Mouse (Mus musculus) ovary, postnatal 14 days (tissue): ENCODE data around the gene Slc25a21.
A peak's percentile ranks its signal among the peaks of the same experiment; 100 is the strongest.

Experiments used
- DNase-seq: peaks from one replicate; pipeline ENCODE4 v3.0.0; 2022; ENCODE audit warnings: low spot score

Slc25a21 gene

DNA sequence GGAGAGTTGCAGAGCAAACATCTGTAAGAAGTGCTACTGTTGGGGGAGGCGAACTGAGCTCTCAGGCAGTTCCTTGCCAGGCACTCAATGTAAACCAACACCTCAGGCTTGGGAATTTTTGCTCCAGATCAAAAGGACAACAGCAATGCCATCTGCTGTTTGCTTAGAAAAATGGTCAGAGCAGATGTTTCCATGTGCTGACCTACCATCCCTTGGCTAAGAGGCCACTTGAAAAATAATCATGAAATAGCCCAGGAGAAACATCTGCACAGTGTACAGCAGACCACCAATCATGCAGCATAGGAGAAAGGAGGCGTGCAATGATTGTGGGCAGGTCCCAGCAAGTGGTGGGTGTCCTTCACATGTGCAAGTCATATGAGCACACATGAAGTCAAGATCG, 180.9 kb downstream of the Slc25a21 start:
- DNase-seq, result no peak

DNA sequence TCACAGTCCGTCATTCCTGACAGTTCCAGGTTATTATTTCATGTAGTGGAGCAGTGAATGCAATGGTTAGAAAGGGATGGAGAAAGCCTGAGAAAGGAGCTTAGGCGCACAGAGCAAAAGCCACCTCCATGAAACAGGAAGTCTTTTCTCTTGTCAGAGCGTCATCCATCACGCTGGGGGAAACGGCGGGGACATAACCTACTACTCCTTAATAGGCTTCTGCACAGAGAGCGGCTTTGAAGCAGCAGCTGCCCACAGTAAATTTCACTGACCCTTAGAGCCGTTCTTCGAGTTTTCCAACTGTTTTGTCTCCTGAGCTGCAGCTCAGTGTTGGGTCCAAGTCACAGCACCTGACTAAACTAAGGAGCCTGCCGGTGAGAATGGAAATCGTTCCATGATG, 188.3 kb downstream of the Slc25a21 start:
- no peak for DNase-seq

DNA sequence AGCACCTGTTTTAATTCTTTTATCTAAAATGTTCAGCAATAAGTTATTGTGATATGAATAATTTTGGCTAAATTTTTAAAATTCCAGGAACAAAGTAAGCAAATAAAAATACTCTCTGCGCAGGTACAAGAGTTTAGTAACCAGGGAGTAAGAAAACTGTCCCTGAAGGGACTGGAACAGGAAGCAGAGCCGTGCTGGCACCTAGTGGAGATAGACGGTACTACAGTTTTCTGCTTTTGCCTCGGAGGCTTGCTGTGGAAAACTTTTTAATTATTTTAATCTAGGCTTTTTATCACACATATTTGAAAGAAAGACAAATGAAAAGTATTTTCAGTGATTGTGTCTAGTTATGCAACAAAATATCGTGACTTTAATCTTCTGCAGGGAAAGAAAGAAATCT, 211.2 kb downstream of the Slc25a21 start:
- DNase-seq, result peak; percentile 54

DNA sequence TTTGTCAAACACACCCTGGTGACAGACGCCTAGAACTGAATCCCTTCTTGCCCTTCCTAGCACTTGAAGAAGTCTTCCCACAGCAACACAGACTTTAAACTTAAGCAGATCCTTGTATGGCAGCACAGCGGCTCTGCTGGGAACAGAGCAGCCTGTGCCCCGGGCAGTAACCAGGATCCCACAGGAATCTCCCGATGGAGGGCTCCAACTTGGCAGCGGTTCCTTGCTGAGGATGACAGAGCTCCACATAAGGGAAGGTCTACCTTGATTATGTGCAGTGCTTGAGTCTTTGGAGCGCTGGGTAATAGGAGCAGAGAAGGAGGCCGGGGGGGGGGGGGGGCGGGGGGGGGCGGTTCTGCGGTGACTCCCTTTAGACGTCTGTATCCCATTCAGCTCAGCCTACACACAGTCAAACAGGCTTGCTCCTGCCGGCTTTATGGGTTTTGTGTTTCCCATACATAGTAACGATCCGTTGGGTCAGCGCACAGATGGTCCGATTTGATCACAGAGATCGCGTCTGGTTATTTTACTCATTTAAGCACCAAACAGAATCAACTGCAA, 215.1 kb downstream of the Slc25a21 start:
- DNase-seq, result no peak

DNA sequence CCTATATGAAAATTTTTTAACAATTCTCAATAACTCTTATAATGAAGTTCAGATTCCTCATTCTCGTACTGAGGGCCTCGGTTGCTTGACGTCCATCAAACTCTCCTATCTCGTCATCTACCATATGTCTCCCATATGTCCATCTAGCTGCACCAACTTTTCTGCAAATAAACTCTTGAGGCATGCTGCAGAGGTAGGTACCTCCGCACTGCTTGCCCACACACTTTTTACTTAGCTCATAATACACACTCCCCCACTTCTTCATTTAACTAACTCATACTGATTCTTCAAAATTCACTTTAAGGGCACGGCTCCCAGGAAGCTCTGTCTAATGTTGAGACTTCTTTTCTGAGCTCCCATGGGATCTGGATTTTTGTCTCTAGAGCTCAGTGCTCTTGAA, 222.0 kb downstream of the Slc25a21 start:
- no peak for DNase-seq

DNA sequence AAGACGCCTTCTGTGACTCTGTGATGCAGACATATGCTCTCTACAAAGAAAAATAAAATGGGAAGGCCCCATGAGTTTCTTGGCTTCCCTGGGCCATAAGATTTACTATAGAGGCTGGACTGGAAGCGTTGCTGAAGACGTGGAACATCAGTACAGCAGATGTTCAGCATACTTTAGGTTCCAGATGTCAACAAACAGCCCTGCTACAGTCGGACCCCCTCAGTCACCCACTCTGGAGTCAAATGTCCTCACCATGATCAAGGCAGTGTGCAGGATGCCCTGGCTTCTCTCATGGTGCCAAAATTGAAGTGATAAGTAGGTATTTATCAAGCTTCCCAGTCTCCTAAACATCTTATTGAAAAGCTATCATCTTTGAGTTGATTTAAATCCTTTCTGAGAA, 234.0 kb downstream of the Slc25a21 start:
- no peak for DNase-seq

DNA sequence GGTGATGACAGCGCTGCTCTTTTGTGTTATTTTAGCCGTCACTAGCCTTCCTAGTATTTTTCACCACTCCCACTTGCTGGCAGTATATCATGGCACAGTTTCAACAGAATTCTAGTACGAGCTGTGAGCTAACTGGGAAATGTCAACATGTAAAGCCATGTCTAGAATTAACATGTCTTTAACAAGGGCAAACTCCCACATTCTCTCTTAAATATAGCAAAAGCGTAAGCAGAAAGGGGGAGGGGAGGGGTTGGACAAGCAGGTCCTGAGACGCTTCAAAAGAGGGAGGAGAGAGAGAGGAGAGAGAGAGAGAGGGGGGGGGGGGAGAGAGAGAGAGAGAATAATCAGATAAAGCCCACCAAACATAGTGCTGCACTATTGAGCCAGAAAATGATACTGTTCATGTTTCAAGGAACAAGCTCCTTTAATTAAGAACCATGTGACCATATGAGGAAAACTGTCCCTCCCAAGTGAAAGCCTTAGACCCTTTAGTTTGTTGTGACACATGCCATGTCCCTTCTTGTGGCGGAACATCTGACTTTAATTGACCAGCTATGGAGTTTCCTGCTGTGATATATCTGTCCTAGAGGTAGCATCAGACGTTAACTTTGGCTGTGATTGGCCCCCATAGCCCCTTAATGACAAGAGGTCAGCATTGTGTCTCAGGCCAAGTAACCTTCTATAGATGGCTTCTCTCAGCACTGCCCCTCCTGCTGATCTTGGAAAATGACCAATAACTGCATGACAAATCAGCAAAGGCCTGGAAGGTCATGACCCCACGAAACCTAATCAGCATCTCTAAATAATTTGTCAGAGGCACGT, 237.8 kb downstream of the Slc25a21 start:
- DNase-seq, result no peak

DNA sequence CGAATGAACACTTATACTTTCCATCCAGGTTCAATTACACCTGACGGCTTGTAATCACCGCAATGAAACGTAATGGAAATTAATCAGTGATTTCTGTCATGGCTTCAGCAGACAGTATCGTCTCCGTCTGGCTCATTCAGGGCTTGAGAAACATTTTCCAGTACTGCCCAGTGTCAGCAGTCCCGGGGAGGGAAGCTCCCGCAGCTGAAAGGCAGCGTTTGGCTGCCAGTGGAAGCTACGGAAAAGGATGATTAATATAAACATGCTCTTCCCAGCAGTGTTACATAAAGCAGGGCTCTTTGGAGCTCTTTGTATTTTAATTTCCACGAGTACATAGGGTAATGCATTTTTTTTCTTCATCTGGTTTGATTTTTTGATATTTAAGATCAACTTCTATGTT, 239.0 kb downstream of the Slc25a21 start:
- DNase-seq, result no peak

DNA sequence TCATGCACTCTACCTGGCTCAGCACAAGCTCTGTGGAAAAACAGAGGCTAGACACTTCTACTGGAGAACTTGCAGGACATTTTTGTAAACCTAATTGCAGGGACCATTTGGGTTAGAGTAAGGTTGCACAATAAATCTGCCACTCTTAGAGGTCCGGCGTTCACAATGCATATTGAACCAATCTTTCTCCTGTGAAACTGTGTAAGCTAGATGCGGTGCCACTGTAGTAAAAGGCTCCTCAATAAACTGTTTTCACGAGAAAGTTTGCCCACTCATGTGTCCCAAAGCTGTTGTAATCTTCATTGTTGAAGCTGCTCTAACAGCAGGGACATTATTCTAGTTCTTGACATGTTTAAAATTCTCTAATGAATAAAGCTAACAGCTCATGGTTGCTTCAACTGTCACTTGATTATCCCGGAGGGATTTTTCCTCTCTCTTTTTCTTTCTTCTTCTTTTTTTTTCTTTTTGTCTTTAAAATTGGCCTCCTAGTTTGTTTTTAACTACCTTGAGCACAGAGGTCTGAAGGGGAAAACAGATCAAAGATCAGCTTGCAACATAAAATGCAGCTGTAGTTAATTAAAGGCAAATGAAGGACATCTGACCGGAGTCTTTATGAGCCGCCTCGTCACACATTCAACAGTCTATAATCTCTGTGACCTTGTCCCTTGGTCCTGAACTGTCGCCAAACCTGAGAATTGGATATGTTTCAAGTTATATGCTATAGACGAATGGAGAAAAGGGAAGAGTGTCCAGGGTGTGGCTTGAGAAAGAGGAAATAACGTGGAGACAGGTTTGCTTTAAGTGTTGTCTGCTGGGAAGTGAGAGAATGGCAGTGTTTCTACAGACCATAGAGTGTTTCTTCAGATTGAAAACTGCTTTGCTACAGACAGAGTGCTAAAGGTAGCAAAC, 245.3 kb downstream of the Slc25a21 start:
- DNase-seq, result no peak

DNA sequence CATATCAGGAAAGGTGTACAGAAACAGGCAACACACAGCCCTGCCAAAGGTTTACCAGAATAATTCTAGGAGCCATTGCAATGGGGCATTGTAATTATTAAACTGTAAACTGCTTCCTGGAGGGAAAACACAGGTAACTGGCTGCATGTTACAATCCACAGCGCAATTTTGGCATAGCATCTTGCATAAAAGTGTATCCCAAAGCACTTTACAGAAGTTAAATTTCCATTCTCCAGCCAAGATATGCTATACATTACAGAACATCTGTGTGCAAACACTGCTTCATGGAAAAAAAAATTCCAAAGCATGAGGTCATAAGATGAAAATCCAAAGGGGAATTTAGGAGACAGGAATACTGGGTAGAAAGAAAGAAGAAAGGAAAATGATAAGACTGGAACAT, 253.0 kb downstream of the Slc25a21 start:
- no peak for DNase-seq

DNA sequence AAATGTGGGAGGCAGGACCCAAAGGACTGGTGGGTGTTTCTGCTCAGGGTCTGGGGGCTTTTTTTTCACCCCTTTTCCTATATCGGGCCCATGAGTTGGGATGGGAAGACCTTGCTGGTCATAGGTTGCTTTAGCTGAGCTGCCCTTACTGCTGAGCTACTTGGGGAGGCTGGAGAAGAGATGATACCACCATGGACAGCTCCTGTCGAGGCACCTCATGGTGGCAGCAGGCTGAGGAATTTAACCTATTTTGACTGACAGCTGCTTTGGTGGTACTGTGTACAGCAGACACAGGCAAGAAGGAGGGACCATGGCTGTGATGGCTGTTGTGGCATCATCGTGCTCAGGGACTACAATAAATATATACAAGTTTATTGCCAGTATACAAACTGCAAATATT, 256.4 kb downstream of the Slc25a21 start:
- no peak for DNase-seq

DNA sequence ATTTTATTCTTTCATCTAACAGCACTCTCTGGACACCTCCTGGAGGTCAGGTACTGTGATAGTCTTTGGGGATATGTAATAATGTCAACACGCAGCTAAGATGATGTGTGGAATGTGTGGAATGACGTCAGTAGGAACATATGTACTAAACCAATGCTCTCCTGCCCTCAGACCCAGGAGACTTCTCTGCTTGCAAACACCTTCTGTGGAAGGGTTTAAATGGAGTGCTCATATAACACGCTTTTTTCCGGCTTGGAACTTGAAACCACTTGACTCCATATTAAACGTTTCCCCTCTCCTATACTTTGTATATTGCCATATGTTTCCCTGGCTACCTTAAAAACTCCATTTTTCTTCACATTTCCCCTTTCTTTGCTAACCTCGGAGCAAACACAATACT, 279.1 kb downstream of the Slc25a21 start:
- no peak for DNase-seq

DNA sequence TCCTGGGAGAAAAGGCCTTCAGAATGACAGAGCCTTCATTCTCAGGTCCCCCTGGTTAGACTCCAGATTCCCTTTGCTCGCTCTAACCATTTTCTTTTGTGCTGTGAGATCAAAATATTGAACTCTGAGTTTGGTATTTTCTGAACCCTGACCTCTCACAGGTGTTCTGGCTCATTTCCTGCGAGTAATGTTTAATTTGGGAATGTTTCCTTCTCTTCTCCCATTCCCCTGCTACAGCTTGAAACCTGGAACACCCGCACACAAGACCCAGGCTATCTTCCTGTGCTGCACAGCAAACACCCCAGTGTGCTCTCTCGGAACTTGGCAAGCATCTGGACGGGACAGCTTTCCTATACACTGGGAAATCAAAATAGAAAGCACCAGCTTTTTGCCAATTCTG, 290.8 kb downstream of the Slc25a21 start:
- DNase-seq, result no peak

DNA sequence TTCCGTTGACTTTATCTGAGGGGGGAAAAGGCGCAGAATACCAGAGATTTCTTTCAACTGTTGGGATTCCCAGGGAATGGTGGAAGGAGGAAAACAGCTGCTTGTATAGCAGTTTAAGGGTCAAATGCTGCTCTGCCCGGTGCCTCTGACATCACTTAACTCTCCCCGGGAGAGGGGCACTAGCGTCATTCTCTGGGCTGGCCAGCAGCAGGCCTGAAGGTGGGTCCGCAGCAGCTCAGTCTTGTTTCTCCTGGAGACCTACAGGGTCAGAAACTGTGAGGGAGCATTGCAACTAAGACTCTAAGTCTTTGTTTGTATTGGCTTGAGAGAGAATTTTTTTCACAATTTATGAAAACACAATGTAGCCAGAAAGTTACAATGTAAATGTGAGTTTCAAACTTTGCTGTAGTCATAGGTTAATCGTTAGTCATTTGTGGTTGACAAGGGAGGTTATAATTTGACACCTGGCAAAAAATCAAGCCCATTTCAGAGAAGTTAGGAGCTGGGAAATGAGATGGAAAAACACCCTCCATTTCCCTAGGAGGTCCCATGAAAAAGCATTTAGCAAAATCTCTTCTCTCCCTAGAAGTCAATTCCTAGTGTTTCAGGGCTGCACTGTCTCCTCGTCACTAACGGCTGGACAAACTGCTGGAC, 291.5 kb downstream of the Slc25a21 start:
- DNase-seq, result no peak

DNA sequence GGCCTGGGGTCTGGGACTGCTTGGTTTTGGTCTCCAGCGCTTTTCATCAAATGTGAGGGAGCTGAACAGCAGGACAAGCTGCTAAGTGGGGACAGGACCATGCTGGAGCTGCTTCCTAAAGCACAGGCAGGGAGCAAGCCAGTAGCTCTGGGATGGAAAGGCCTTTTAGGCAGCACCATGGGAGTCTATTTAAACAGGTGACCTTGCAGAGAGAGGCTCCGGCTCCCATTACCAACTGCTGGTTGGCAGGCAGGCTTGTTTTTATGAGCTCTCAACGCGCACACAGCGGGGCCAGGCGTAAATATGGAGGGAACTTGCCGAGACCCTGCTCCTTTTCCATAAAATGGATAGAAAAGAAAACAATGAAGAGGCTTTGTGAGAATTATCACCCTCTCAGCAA, 292.1 kb downstream of the Slc25a21 start:
- DNase-seq, result no peak

DNA sequence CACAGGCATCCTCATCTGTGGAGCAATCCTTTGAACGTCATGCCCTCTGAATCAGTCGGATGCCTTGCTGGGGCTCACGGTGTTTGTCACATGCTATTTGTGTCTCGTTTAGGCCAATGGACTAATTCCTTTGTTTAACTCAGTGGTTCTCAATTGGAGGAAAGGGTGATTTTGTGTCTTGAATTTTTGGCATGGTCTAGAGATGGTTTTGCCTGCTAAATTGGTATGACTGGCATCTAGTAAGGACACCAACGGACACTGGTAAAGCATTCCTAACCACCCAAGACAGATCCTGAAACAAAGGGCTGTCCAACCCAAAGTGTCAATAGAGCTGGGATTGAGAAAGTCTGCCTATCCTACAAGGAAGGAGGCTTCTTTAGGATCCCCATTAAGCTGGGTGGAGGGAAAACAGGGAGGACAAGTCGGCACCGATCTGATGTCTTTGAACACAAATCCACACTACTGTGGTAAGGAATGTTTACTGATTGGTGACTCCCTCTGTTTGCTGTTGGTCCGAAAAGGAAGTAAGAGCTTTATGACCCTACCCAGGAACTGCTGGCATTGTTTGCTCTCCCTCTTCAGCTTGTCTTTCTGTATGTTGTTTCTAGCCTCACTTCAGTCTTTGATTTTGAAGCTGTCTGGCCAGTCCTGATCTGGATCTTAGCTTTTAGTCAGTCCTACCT, 294.4 kb downstream of the Slc25a21 start:
- DNase-seq, result no peak

DNA sequence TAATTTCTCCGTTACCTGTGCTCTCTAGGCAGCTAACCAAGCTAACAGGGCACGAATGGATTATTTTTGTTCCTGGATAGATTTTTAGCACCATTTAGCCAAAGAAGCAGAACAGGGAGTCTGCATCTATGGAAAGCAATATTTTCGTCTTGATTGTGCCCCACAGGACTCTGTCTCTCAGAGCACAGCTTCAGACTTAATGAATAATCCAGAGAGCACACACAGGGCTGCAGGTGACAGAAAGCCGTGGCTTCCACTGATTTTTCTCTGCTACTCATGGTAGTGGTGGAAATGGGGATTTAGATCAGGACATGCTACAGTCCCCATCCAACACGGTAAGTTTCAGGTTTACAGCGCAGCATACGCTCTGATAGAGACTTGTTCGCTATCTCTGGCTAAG, 299.3 kb downstream of the Slc25a21 start:
- no peak for DNase-seq

DNA sequence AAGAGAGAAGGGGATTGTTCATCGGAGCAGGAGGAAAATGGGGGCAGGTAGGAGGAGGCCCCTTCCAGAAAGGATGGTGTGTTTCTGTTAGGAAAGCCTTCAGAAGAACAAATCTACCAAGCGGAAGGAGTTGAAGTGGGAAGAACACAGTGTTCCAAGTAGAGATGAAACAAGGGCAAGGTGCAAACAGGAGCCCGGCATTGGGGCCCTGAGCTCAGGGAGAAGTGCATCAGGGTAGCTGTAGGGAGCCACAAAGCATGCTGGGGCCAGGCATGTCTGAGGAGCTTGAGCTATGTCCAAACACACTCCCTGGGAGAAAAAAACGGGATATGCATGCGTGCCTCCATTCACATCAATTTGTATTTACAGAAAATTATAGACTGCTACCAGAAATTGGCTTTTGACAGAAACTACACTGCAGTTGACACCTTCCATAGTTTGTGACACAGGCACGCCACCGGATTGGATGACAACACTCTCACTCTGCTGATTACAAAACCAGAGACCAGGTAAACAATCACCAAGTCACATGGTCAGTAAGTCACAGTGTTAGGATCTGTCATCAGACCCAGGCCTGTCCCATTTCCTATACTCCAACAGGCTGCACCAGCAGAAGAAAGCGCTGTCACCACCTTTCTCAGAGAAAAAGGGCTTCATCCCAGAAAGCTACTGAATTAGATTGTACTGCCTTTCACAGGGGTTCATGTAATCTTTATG, 299.9 kb downstream of the Slc25a21 start:
- DNase-seq, result no peak

DNA sequence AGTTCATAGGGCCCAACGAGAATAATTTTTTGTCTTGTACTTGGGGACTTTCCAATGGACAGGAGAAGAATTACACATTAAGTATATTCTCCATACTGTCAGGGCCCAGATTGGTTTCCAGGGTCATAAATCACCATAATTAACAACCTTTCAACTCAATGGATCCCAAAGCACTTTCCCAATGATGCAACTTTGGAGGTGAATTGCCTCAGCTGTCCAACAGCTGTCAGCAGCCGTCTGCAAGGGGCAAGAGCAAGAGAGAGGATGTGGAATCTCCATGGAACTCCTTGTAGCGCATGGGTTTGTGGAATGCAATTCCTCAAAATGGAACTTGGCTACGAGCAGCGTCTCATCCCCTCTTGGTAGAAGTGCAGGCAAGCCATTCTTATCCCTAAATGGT, 302.3 kb downstream of the Slc25a21 start:
- DNase-seq, result no peak

DNA sequence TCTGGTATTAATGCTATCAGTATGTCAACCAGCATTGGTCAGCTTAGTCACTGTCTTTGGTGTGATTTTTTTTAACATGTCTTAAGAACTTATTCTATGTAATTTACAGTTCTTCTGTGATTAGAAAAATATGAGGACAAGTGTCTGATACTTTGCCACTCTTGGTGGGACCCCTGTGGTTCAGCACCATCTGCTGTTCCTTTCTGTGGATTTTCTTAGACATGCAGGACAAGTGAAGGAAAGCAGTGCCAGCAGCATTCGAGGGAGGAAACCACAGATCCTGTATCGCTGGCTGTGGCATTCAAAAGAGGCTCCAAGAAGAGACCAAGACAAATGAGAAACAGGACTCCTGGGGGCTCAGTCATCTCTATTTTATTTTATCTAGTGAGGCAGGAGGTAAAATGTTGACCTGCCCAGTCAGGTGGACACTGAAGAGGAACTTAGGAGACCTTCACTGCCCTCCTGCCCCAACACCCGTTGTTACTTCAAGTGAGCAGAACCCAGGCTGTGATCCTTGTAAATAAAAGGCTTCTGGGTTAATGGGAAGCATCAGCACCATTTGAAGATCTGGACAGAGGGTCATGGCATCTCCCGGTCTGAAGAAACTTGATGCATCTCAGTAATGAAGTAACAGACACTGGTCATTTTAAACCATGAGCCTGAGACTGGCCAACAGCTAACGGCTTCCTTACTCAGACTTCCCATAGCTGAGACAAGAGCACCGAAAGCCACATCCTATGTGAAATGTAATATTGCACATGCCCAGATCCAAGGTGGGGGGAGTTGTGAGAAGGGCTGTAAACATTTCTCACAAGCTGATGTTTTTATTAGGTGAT, 306.2 kb downstream of the Slc25a21 start:
- no peak for DNase-seq
